Mouse (Mus musculus) midbrain, postnatal 0 days (tissue): ENCODE results near the gene Matn3. TPM values are rescaled to one million over a fixed set of nuclear protein-coding genes. Genes with fewer than 3 reads are reported as not detected.
"Not testable (repeated sequence)": the region's sequence is repeated elsewhere in the genome, so short reads cannot be mapped to it uniquely, and the experiment has no call there.

Source experiments
- ATAC-seq: fragments of 200-750 bp; cut with Nextera tagmentation; 2 replicates; pipeline ENCODE4 v1.8.0; 2017; ENCODE audit warnings: moderate number of reproducible peaks, mild to moderate bottlenecking, moderate TSS enrichment, moderate library complexity; ENCODE audit not compliant: low FRiP score
- DNase-seq: peaks from one replicate; pipeline ENCODE4 v3.0.0-alpha.2; 2015; ENCODE audit warnings: low spot score
- H3K27ac ChIP-seq: fragments of 300-500 bp; sonication (generic); 2 replicates; pipeline ENCODE4 v1.5.1; 2014; ENCODE audit warnings: low read depth, mild to moderate bottlenecking, low read length, mixed read lengths
- H3K27me3 ChIP-seq: fragments of 300-500 bp; sonication (generic); 2 replicates; pipeline ENCODE4 v1.6.1; 2014; ENCODE audit warnings: low read length, control low read depth, mixed read lengths; ENCODE audit not compliant: insufficient read depth
- H3K36me3 ChIP-seq: fragments of 300-500 bp; sonication (generic); 2 replicates; pipeline ENCODE4 v1.6.1; 2014; ENCODE audit warnings: low read length, control low read depth, mixed read lengths; ENCODE audit not compliant: insufficient read depth
- H3K4me1 ChIP-seq: fragments of 300-500 bp; sonication (generic); 2 replicates; pipeline ENCODE4 v1.6.1; 2014; ENCODE audit warnings: mild to moderate bottlenecking, control low read depth, antibody characterized with exemption, low read length, mixed read lengths; ENCODE audit not compliant: insufficient read depth
- H3K4me2 ChIP-seq: fragments of 300-500 bp; sonication (generic); 2 replicates; pipeline ENCODE4 v1.6.1; 2014; ENCODE audit warnings: low read depth, mild to moderate bottlenecking, low read length, mixed read lengths; ENCODE audit not compliant: poor library complexity, severe bottlenecking
- H3K4me3 ChIP-seq: fragments of 300-500 bp; sonication (generic); 2 replicates; pipeline ENCODE4 v1.5.1; 2014; ENCODE audit warnings: low read depth, mild to moderate bottlenecking, low read length, moderate library complexity
- H3K9ac ChIP-seq: fragments of 300-500 bp; sonication (generic); replicated peaks from 2 replicates; pipeline ENCODE4 v1.6.1; 2014; ENCODE audit warnings: mild to moderate bottlenecking, low read length, moderate library complexity, mixed read lengths; ENCODE audit not compliant: poor library complexity, severe bottlenecking
- H3K9me3 ChIP-seq: fragments of 300-500 bp; sonication (generic); 2 replicates; pipeline ENCODE4 v1.6.1; 2016; ENCODE audit warnings: low read length, control low read depth
- CTCF ChIP-seq: IDR thresholded peaks from 2 replicates; pipeline ENCODE4 v1.5.1; 2016; ENCODE audit warnings: antibody characterized with exemption, mild to moderate bottlenecking
- WGBS: fragments of 180-500 bp; shearing (Covaris S2); extraction: QIAGEN DNeasy Blood & Tissue Kit; methylation state at CpG from one replicate; pipeline ENCODE4 v1.1.7; 2014; 5-methylcytosine and 5-hydroxymethylcytosine counted together
- polyA plus RNA-seq: library from polyadenylated mRNA; unstranded; fragments of >200 nt; fragmentation: Nextera tagmentation; extraction: Ambion mirVana; gene quantifications from 2 replicates; pipeline ENCODE4 v1.2.1, GENCODE M21; 2015
- total RNA-seq: library from RNA; depleted of rRNA; stranded (reverse); fragments of >200 nt; gene quantifications from 2 replicates; pipeline ENCODE4 v1.2.3, GENCODE M21; 2014

Matn3 gene
- total and polyA plus RNA-seq, 2 experiments from 2014 or later: 0.11 to 0.33 TPM

DNA sequence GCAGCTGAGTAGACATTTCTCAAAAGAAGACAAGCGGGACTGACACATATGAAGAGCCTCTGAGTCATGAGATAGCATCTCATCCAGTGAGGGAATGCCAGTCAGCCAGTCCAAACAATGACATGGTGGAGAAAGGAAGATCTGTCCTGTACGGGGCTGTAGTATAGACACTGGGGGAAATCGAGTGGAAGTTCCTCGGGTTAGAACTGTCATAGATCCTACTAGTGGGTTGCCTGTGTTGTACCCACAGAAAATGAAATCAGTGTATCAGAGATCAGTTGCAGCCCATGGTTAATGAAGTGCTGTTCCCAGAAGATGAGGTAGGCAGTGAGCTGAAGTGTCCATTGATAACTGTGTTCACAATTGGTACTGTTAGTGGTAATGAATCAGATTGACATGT lies 19.0 kb upstream of the Matn3 start:
- Histone ChIP-seq H3K9ac (no peak overlapping the region), H3K36me3 (peaks cover 5% of the 10 kb centered on the region; the same call in 1 of the 2 replicates), H3K27ac (no peak overlapping the region), H3K4me1 (0 out of 2 replicates have a peak, but pooled peaks cover under 1% of the 10 kb centered on the region), H3K4me2 (no peak overlapping the region), H3K27me3 (no peaks in the 10 kb centered on the region), H3K9me3 (no peaks in the 10 kb centered on the region), H3K4me3 (no peak overlapping the region)
- WGBS: 79% methylated on average over 4 of the region's 4 CpGs
- ATAC-seq (no peak), DNase-seq (no peak)
- TF ChIP-seq CTCF: no peak

DNA sequence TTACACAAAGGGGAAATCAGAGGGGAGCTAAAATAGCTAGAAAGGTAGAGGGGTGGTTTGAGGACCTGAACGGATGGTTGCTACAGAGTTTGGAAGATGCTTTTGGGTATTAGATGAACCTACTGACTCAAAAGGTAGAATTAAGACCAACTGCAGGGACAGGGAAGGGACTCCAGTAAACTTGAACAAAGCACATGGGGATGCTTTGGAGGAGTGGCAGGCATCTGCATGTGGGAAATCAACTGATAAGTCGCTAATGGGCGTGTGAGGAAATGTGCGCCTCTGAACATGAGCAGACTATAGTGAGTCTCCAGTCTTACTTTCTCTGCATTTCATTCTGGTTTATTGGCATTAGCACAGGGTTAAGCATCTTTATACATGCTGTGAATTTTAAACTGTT lies 16.6 kb upstream of the Matn3 start:
- 86% methylated on average over 4 of the region's 4 CpGs for WGBS
- Histone ChIP-seq H3K4me1 (no peaks in the 10 kb centered on the region), H3K9ac (no peak overlapping the region), H3K9me3 (no peaks in the 10 kb centered on the region), H3K4me3 (no peak overlapping the region), H3K27ac (no peak overlapping the region), H3K27me3 (no peaks in the 10 kb centered on the region), H3K4me2 (no peak overlapping the region), H3K36me3 (peaks cover 16% of the 10 kb centered on the region)
- TF ChIP-seq CTCF: no peak
- ATAC-seq (no peak), DNase-seq (no peak)

DNA sequence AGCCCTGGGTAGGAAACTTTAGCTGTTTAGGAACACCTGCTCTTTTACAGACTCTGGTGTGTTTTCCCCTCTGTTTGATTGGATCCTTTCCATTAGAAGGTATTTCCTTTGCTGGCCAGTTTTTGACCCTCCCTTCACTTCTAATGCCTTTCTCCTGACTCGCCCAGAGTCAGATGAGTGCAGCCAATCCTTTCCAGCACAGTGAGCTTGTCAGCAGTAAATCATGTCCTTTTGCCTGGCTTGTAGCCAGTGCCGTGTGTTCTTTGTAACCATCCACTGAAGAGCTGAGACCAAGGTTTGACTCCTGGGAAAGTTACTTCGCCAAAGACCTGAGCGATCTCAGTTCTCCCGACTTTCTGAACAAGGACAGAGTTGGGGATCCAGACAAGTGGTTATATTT lies 12.4 kb upstream of the Matn3 start:
- Histone ChIP-seq H3K9me3 (no peaks in the 10 kb centered on the region), H3K27me3 (no peaks in the 10 kb centered on the region), H3K9ac (no peak overlapping the region), H3K4me1 (no peaks in the 10 kb centered on the region), H3K36me3 (peaks cover 39% of the 10 kb centered on the region), H3K4me3 (no peak overlapping the region), H3K27ac (no peak overlapping the region), H3K4me2 (no peak overlapping the region)
- TF ChIP-seq CTCF: no peak
- no peak for DNase-seq
- 88% methylated on average over 5 of the region's 5 CpGs for WGBS
- no peak for ATAC-seq

DNA sequence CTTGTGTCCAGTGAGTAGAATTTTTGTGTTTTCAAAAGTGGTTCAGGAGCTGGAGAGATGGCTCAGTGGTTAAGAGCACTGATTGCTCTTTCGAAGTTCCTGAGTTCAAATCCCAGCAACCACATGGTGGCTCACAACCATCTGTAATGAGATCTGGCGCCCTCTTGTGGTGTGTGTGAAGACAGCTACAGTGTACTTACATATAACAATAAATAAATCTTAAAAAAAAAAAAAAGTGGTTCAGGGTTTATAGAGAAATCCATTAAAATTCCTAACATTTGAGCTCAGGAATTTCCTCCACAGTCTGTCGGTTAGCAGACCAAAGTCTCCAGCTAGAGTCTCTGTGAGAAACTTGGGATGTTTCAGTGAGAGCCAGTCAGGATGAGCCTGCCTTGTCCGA lies 11.5 kb upstream of the Matn3 start:
- peak; percentile 52 for TF ChIP-seq CTCF
- H3K27me3 ChIP-seq, ATAC-seq, DNase-seq, H3K4me1 ChIP-seq, H3K9me3 ChIP-seq, H3K27ac ChIP-seq, H3K9ac ChIP-seq, H3K4me2 ChIP-seq, H3K4me3 ChIP-seq: not testable (repeated sequence)
- 75% methylated on average over 4 of the region's 4 CpGs for WGBS
- peaks cover 39% of the 10 kb centered on the region for H3K36me3 ChIP-seq

DNA sequence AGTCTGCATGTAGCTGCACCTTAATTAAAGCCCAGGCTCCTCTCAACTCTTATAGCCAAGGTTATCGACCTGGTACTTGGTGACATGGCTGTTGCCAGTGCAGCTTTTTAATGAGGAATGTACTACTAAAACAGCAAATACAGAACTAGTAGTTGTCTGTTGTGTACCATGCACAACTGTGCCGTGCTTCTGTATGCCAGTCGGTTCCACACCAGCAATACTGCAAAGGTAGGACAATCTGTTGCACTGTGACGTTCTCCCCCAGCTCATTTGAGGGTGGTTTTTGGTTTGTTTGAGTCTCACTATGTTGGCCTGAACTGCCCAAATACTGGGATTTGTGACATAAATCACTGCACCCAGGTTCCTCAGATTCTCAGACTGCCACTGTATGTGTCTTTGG lies 8.2 kb upstream of the Matn3 start:
- Histone ChIP-seq H3K4me3 (no peak overlapping the region), H3K27ac (no peak overlapping the region), H3K4me2 (no peak overlapping the region), H3K27me3 (no peaks in the 10 kb centered on the region), H3K9ac (no peak overlapping the region), H3K9me3 (no peaks in the 10 kb centered on the region), H3K4me1 (no peaks in the 10 kb centered on the region), H3K36me3 (peaks cover 32% of the 10 kb centered on the region)
- ATAC-seq (no peak), DNase-seq (no peak)
- no peak for TF ChIP-seq CTCF
- WGBS: 91% methylated on average over 4 of the region's 4 CpGs

DNA sequence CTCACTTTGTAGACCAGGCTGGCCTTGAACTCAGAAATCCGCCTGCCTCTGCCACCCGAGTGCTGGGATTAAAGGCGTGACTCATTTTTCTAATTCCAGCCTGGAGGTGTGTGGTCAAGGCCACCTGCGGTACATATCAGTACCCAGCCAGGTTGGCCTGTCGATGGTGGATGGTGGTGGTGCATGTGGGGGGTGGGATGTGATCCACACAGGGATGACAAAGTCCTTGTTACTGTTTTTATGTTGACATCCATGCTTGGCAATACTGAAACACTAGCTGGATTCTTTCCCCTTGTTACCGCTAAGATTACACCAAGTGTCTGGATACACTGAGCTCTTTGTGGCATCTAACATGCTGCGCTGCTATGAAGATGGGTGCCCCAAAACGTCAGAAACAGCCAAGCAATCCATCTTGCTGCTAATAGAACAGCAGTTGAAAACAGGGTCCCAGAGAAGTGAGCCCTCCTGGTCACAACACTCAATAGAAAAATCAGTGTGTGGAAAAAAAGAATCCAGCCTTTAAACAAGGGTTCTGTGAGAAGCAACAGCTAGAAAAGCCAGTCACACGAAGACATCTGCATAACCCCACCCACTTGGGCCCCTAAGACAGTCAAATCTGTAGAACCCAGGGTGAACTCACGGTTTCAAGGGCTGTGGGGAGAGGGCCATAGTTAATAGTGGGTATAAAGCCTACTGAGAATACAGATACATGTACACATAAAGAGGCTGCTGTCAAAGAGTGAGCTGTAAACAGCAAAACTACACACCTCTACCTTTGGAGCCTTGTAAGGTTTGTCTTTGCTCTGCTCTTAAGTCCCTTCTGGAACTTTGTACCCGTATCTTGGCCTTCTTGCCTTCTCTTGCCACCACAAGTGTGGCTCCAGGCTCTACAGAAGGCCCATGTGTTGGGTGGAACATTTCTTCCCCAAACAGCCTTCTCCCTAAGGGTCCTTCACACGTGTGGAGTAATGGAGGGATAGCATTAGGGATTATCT lies 7.4 kb upstream of the Matn3 start:
- Histone ChIP-seq H3K27me3 (no peaks in the 10 kb centered on the region), H3K27ac (no peak overlapping the region), H3K9me3 (no peaks in the 10 kb centered on the region), H3K9ac (no peak overlapping the region), H3K4me3 (no peak overlapping the region), H3K36me3 (peaks cover 26% of the 10 kb centered on the region), H3K4me2 (no peak overlapping the region), H3K4me1 (no peaks in the 10 kb centered on the region)
- DNase-seq (no peak), ATAC-seq (no peak)
- no peak for TF ChIP-seq CTCF
- WGBS: 75% methylated on average over 12 of the region's 12 CpGs
